Mouse (Mus musculus): Measurements from ENCODE around the gene Bri3bp. TPM values are rescaled to one million over a fixed set of nuclear protein-coding genes. Genes with fewer than 3 reads are reported as not detected.

The Bri3bp gene
- total RNA-seq, 2 experiments from 2014 or later: 3.8 to 4.0 TPM

DNA sequence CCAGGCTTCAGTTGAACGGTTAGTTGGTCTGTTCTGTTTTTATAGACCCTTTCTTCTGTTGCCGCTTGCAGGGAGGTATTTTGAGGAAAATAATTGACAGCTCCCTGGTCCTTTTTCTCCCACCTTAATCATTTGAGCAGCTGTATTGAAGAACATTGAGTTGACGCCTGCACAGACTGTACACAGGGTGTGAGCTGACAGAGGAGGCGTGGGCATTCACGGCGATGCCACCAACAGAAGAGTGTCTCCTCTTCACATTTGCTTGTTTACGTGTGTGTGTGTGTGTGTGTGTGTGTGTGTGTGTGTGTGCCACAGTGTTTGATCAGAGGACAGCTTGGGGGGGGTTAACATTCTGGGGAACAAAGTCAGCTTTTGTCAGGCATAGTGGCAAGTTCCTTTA lies 5.0 kb downstream of the Bri3bp start:
- intact Hi-C loops (cut with DNase I): no loop called here

GRCm38 (mm10) chr5:125448026-125448425 lies 6.7 kb downstream of the Bri3bp start:
- no peak for DNase-seq
- intact Hi-C loops (cut with DNase I): no loop called here

More for the DNA sequence above, 5.0 kb downstream of the Bri3bp start:
- DNase-seq: no peak

- DNase-seq: no peak
Observed at GRCm38 (mm10) chr5:125448631-125449030, 7.3 kb downstream of the Bri3bp start.

GRCm38 (mm10) chr5:125449306-125449705 lies 7.9 kb downstream of the Bri3bp start:
- no peak for DNase-seq
- intact Hi-C loops (cut with DNase I): no loop called here

More at GRCm38 (mm10) chr5:125448631-125449030, 7.3 kb downstream of the Bri3bp start:
- intact Hi-C loops (cut with DNase I): no loop called here

- intact Hi-C loops (cut with DNase I): no loop called here
Observed at GRCm38 (mm10) chr5:125452573-125452972, 11.2 kb downstream of the Bri3bp start.

DNA sequence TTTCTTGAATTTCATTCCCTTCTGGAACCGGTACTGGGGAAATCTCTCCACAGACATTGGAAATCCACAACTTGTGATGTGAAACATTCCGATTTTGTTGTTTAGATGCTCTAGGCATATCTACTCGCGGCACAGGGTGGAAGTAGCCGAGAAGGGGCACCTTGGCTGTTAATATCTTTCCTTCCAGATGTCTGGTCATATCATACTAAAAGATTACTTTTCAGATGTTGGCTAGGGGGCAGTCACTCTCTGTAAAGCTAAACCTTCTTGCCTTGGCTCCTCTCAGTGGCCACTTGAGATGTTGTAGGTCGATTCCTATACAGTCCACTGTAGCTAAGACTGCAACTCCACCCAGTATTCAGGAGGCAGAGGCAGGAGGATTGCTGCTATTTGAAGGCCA lies 14.7 kb downstream of the Bri3bp start:
- DNase-seq: no peak
- intact Hi-C loops (cut with DNase I): loop anchor here (5.0 kb wide), 1 partner anchor 39 kb away; no protein-coding TSS in a partner anchor

More at GRCm38 (mm10) chr5:125452573-125452972, 11.2 kb downstream of the Bri3bp start:
- no peak for DNase-seq

- intact Hi-C loops (cut with DNase I): loop anchor here (5.0 kb wide), 1 partner anchor 40 kb away; no protein-coding TSS in a partner anchor
Observed at GRCm38 (mm10) chr5:125457538-125457937, 16.2 kb downstream of the Bri3bp start.

GRCm38 (mm10) chr5:125460574-125460973 lies 19.2 kb downstream of the Bri3bp start:
- no peak for DNase-seq
- intact Hi-C loops (cut with DNase I): loop anchor here (2.0 kb wide), 1 partner anchor 78 kb away; no protein-coding TSS in a partner anchor

More at GRCm38 (mm10) chr5:125457538-125457937, 16.2 kb downstream of the Bri3bp start:
- no peak for DNase-seq

GRCm38 (mm10) chr5:125461868-125462445 lies 20.6 kb downstream of the Bri3bp start:
- no peak for DNase-seq
- intact Hi-C loops (cut with DNase I): loop anchor here (2.0 kb wide), 1 partner anchor 79 kb away; no protein-coding TSS in a partner anchor

DNA sequence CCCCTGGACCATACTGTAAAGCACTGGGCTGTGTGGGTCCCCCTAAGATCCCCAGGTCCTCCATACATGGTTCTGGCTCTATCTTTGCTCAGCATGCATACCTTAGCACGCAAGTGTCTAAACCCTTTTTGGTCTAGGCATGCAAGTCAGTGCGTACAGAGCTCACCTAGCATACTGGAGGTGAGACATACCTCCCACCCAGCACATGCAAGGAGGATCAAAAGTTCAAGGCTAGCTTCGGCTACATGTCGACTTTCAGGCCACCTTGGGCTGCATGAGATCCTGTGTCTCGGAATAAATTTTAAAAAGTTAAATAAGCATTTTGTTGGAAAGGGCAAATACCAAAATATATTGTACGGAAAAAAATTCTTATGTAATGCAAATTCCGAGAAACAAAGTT lies 23.8 kb downstream of the Bri3bp start:
- intact Hi-C loops (cut with DNase I): no loop called here
- no peak for DNase-seq

DNA sequence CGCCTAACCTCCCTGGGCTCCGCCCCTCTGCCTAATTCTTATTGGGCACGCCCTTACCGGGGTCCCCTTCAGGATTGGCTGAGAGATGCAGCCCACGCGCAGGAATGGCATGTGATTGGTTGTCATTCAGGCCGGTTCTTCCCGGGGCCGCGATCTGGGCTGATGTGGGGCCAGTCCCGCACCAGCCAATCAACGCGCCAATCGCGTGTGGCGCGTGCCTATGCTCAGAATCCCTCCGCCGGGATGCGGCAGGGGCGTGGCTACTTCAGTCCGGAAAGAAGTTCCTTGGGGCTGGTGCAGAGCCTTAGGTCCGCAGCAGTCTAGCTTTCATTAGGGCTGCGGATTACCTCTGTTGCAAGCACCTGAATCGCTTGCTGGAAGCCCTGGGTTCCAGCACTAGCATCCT lies 24.3 kb downstream of the Bri3bp start:
- DNase-seq: peak; percentile 87 to 93
- intact Hi-C loops (cut with DNase I): no loop called here

DNA sequence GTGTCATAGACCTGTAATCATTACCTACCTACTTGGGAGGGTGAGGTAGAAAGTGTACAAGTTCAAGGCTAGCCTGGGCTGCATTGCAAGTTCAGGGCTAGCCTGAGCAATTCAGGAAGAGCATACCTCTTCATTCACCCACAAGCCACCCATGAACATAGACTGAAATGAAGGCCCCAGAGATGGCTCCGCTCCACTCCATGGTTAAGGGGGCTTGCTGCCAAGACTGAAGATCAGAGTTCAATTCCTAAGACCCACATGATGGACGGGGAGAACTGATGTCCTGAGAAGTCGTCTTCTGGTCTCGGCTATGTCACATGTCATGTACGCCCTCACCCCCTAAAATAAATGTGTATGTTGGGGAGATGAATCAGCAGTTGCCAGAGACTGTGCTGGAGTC lies 25.1 kb downstream of the Bri3bp start:
- no peak for DNase-seq
- intact Hi-C loops (cut with DNase I): no loop called here

GRCm38 (mm10) chr5:125467261-125467660 lies 25.9 kb downstream of the Bri3bp start:
- intact Hi-C loops (cut with DNase I): no loop called here
- no peak for DNase-seq

DNA sequence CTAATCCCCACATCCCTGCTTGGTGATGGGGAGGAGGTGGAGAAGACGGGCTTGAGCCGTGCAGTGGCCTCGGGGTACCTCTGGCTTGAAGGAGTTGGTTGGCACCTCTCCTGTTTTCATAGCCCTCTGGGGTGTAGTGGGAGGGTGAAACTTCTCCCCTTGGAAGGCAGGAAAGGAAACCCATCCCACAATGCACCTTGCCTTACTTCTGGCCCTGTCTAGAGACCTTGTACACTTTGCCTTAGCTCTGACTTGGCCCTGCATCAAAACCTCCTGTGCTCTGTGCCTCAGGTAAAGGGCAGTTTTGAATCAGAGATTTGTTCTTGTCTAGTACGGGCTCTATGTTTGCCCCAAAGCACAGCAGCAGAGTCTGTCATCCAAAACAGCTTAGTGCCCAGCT lies 29.3 kb downstream of the Bri3bp start:
- intact Hi-C loops (cut with DNase I): no loop called here

DNA sequence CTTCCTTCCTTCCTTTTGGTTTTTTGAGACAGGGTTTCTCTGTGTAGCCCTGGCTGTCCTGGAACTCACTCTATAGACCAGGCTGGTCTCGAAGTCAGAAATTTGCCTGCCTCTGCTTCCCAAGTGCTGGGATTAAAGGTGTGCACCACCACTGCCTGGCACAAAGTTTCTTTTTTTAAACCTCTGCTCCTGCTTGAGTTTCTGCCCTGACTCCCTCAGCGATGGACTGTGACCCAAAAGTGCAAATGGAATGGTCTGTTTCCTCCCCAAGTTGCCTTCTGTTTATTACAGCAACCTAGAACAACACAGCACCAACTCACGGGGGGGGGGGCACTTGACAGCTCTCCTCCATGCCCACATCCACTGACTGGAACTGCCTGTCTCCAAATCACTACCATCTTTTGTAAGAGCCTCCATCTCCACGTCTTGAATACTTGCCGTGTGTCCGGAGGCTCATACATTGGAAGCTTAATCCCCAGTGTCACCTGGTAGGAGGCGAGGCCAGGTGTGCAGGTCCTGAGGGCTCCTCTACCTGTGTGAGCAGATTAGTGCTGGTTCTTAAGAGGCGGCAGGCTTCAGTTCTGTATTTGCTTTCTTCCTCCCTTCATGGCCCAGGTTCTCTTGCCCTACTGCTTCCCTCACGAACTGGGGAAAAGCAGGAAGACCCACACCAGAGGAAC lies 31.6 kb downstream of the Bri3bp start:
- no peak for DNase-seq
- intact Hi-C loops (cut with DNase I): no loop called here

More for the DNA sequence above, 29.3 kb downstream of the Bri3bp start:
- DNase-seq: no peak

- no peak for DNase-seq
- intact Hi-C loops (cut with DNase I): loop anchor here (5.0 kb wide), 1 partner anchor 93 kb away; no protein-coding TSS in a partner anchor
Observed at GRCm38 (mm10) chr5:125475030-125475429, 33.7 kb downstream of the Bri3bp start.

GRCm38 (mm10) chr5:125475601-125476285 lies 34.4 kb downstream of the Bri3bp start, which contains the start of gene Aacs:
TSS of gene Aacs (plus strand) at chr5:125475814.
- intact Hi-C loops (cut with DNase I): loop anchor here (5.0 kb wide), 1 partner anchor 93 kb away; no protein-coding TSS in a partner anchor
- DNase-seq: peak; percentile 98 to 99

GRCm38 (mm10) chr5:125476286-125476625 lies 34.9 kb downstream of the Bri3bp start:
- no peak for DNase-seq
- intact Hi-C loops (cut with DNase I): loop anchor here (5.0 kb wide), 1 partner anchor 94 kb away; no protein-coding TSS in a partner anchor

DNA sequence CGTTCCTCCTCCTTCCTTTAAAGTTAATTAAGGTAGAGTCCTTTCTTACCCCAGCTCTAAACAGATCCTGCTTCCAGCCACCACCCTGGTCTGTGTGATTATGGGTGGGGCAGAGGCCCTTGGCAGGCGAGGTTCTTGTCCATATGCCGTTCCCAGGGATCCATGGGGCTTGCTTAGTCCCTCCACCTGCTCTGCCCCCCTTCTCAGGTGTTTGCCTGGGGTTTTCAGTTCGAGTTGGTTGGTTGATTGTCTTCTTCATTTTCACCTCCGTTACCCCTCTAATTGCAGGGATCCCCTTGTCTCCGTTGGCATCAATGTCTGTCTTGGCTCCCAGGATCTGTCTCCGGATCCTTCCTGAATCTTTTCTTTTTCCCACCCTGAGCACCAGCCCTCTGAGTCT lies 35.4 kb downstream of the Bri3bp start:
- no peak for DNase-seq
- intact Hi-C loops (cut with DNase I): loop anchor here (5.0 kb wide), 1 partner anchor 94 kb away; no protein-coding TSS in a partner anchor

DNA sequence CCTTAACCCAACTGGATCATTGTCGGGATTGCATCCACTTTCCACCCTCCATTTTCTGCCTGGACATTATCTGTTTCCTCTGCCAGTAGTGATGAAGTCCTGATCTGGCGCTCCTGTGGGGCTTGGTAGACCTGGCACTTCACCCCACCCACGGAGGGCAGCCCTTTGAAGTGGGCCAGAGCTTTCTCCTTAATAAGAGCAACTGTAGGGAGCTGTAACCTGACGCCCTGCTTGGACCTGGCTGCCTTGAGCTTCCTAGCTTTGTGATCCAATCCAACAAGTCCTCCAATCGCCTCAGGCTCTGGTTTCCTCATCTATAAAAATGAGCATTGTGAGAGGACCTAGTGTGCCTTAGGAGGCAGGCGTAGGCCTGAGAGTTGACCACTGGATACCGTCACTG lies 36.2 kb downstream of the Bri3bp start:
- intact Hi-C loops (cut with DNase I): loop anchor here (5.0 kb wide), 1 partner anchor 95 kb away; no protein-coding TSS in a partner anchor
- DNase-seq: no peak

GRCm38 (mm10) chr5:125478037-125478436 lies 36.7 kb downstream of the Bri3bp start:
- DNase-seq: no peak
- intact Hi-C loops (cut with DNase I): loop anchor here (5.0 kb wide), 1 partner anchor 96 kb away; no protein-coding TSS in a partner anchor
